Mouse (Mus musculus) C2C12 (cell line): ENCODE data around the gene Myb. TPM values are rescaled to one million over a fixed set of nuclear protein-coding genes. Genes with fewer than 3 reads are reported as not detected.

Experiments
- H3K27me3 ChIP-seq: one replicate; pipeline ENCODE4 v1.6.1; 2011; ENCODE audit not compliant: control insufficient read depth, insufficient read depth, insufficient read length
- H3K36me3 ChIP-seq: one replicate; pipeline ENCODE4 v1.6.1; 2011; ENCODE audit not compliant: control insufficient read depth, insufficient read depth
- H3K4me3 ChIP-seq: one replicate; pipeline ENCODE4 v1.5.1; 2011; ENCODE audit warnings: mild to moderate bottlenecking, control low read depth; ENCODE audit not compliant: poor library complexity, insufficient read depth, severe bottlenecking
- H3K79me2 ChIP-seq: one replicate; pipeline ENCODE4 v1.6.1; 2011; ENCODE audit not compliant: control insufficient read depth, insufficient read depth
- H3K79me3 ChIP-seq: one replicate; pipeline ENCODE4 v1.6.1; 2011; ENCODE audit warnings: low read depth, control low read depth
- H3ac ChIP-seq: one replicate; pipeline ENCODE3; 2011; ENCODE audit warnings: low read depth; ENCODE audit not compliant: control insufficient read depth, insufficient read length
- CEBPB ChIP-seq: IDR thresholded peaks from one replicate; pipeline ENCODE4 v1.6.1; 2011; ENCODE audit warnings: low read depth, mild to moderate bottlenecking, control low read depth, moderate library complexity
- CTCF ChIP-seq: IDR thresholded peaks from one replicate; pipeline ENCODE4 v1.5.1; 2011; ENCODE audit not compliant: control insufficient read depth, insufficient read depth, insufficient read length
- FOSL1 ChIP-seq: IDR thresholded peaks from one replicate; pipeline ENCODE4 v1.8.0; 2011; ENCODE audit warnings: mild to moderate bottlenecking, low read length; ENCODE audit not compliant: poor library complexity, insufficient read depth, severe bottlenecking
- MAX ChIP-seq: IDR thresholded peaks from one replicate; pipeline ENCODE4 v1.6.1; 2011; ENCODE audit warnings: mild to moderate bottlenecking, control low read depth
- MYOD1 ChIP-seq: IDR thresholded peaks from one replicate; pipeline ENCODE4 v1.6.1; 2011; ENCODE audit warnings: low read depth; ENCODE audit not compliant: control insufficient read depth, insufficient read length
- MYOG ChIP-seq: IDR thresholded peaks from one replicate; pipeline ENCODE4 v1.6.1; 2011; ENCODE audit not compliant: control insufficient read depth, insufficient read length; ENCODE audit errors: extremely low read depth
- USF1 ChIP-seq: IDR thresholded peaks from one replicate; pipeline ENCODE4 v1.6.1; 2011; ENCODE audit warnings: low read depth, mild to moderate bottlenecking, control low read depth, moderate library complexity
- polyA plus RNA-seq: library from polyadenylated mRNA; unstranded; fragments of >200 nt; fragmentation: generic; extraction: Trizol; gene quantifications from one replicate; pipeline ENCODE4 v1.2.1, GENCODE M21; 2012; ENCODE audit warnings: missing spikeins

Myb gene
- polyA plus RNA-seq, 1 experiment: 0.47 TPM

- Histone ChIP-seq H3K36me3 (no peaks in the 10 kb centered on the region), H3K27me3 (no peaks in the 10 kb centered on the region), H3K79me2 (no peaks in the 10 kb centered on the region), H3ac (no peak overlapping the region), H3K79me3 (no peaks in the 10 kb centered on the region), H3K4me3 (no peak overlapping the region)
- TF ChIP-seq MAX (no peak), CEBPB (no peak), MYOD1 (no peak), MYOG (no peak), USF1 (no peak), CTCF (no peak), FOSL1 (no peak)
Observed at GRCm38 (mm10) chr10:21109337-21110056, 51.3 kb downstream of the Myb start.

- no peak for TF ChIP-seq CTCF
- TF ChIP-seq MYOG: no peak
- no peak for TF ChIP-seq MAX
- TF ChIP-seq MYOD1: no peak
Observed at GRCm38 (mm10) chr10:21108796-21109195, 52.0 kb downstream of the Myb start.

GRCm38 (mm10) chr10:21108182-21108581 is 52.6 kb downstream of the Myb start:
- Histone ChIP-seq H3K27me3 (no peaks in the 10 kb centered on the region), H3K79me3 (no peaks in the 10 kb centered on the region), H3K4me3 (no peak overlapping the region), H3K79me2 (no peaks in the 10 kb centered on the region), H3K36me3 (no peaks in the 10 kb centered on the region), H3ac (no peak overlapping the region)
- TF ChIP-seq CTCF (no peak), MAX (no peak), MYOD1 (no peak), FOSL1 (no peak), USF1 (no peak), CEBPB (no peak), MYOG (no peak)

More at GRCm38 (mm10) chr10:21108796-21109195, 52.0 kb downstream of the Myb start:
- H3K36me3 ChIP-seq: no peaks in the 10 kb centered on the region
- no peaks in the 10 kb centered on the region for H3K79me2 ChIP-seq
- no peak overlapping the region for H3K4me3 ChIP-seq
- H3K79me3 ChIP-seq: no peaks in the 10 kb centered on the region
- no peak overlapping the region for H3ac ChIP-seq
- H3K27me3 ChIP-seq: no peaks in the 10 kb centered on the region

- H3K36me3 ChIP-seq: no peaks in the 10 kb centered on the region
- TF ChIP-seq FOSL1: no peak
- no peak for TF ChIP-seq USF1
- no peak for TF ChIP-seq CEBPB
- no peak for TF ChIP-seq CTCF
- TF ChIP-seq MYOD1: no peak
- TF ChIP-seq MYOG: no peak
- H3K79me3 ChIP-seq: no peaks in the 10 kb centered on the region
- H3ac ChIP-seq: no peak overlapping the region
- no peaks in the 10 kb centered on the region for H3K27me3 ChIP-seq
- no peaks in the 10 kb centered on the region for H3K79me2 ChIP-seq
- H3K4me3 ChIP-seq: no peak overlapping the region
Observed at GRCm38 (mm10) chr10:21105206-21105605, 55.6 kb downstream of the Myb start.

- no peaks in the 10 kb centered on the region for H3K27me3 ChIP-seq
- H3K79me3 ChIP-seq: no peaks in the 10 kb centered on the region
- no peak overlapping the region for H3K4me3 ChIP-seq
- no peak overlapping the region for H3ac ChIP-seq
- no peaks in the 10 kb centered on the region for H3K79me2 ChIP-seq
- no peaks in the 10 kb centered on the region for H3K36me3 ChIP-seq
- TF ChIP-seq CEBPB (no peak), FOSL1 (no peak), USF1 (no peak), MAX (no peak), CTCF (no peak), MYOG (no peak), MYOD1 (no peak)
Observed at GRCm38 (mm10) chr10:21102689-21103088, 58.1 kb downstream of the Myb start.

- H3K4me3 ChIP-seq: no peak overlapping the region
- no peak overlapping the region for H3ac ChIP-seq
- no peaks in the 10 kb centered on the region for H3K27me3 ChIP-seq
- H3K79me2 ChIP-seq: no peaks in the 10 kb centered on the region
- TF ChIP-seq MAX (no peak), CEBPB (no peak), MYOG (no peak), MYOD1 (no peak), CTCF (no peak), FOSL1 (no peak), USF1 (no peak)
- H3K79me3 ChIP-seq: no peaks in the 10 kb centered on the region
- no peaks in the 10 kb centered on the region for H3K36me3 ChIP-seq
Observed at GRCm38 (mm10) chr10:21101948-21102347, 58.8 kb downstream of the Myb start.
